Mouse (Mus musculus) thymus, adult 2 months (tissue): ENCODE data around the gene Exph5.

ENCODE experiments used
- CTCF ChIP-seq: fragments of 200-500 bp; IDR thresholded peaks from 2 replicates; pipeline ENCODE4 v1.5.1; 2012; ENCODE audit warnings: mild to moderate bottlenecking, control low read depth, low read length, moderate library complexity, borderline replicate concordance; ENCODE audit not compliant: control insufficient read depth, poor library complexity, insufficient read depth; ENCODE audit errors: extremely low read depth
- POLR2A ChIP-seq: fragments of 200-500 bp; IDR thresholded peaks from 2 replicates; pipeline ENCODE4 v1.6.1; 2012; ENCODE audit warnings: mild to moderate bottlenecking, low read length, control low read depth, moderate library complexity; ENCODE audit not compliant: control insufficient read depth, poor library complexity, insufficient read depth; ENCODE audit errors: extremely low read depth

- TF ChIP-seq CTCF (no peak), POLR2A (no peak)
Measured at GRCm38 (mm10) chr9:53344646-53345432, 43.4 kb downstream of the Exph5 start.
